In genomic region chr6:94464037-94464891, GRCm38 (mm10) we compare ENCODE assay signal across 8 mouse cellular contexts. TPM values are rescaled to one million over a fixed set of nuclear protein-coding genes. Genes with fewer than 3 reads are reported as not detected.
DNase-seq lines count a peak whose midpoint lies in the region; ATAC-seq lines count a peak whose summit lies in the region.

No protein-coding gene starts in this region.

- DNase-seq in WW6 (ENCODE audit: low read depth, low spot score), result peak; percentile 33
- DNase-seq in cerebellum, adult 8-10 months, result peak; percentile 63
- peak; percentile 54 for DNase-seq in layer of hippocampus, adult 9-11 months
- peak; percentile 75 for DNase-seq in lung, postnatal 10 days
- DNase-seq in right cerebral cortex, adult 2 months (ENCODE audit: low spot score in 2 of 2), result peak; percentile 69 to 70

- no peaks in the 10 kb centered on the region for H3K27me3 ChIP-seq in hindbrain, embryonic 13.5 days

- H3K36me3 ChIP-seq in hindbrain, embryonic 13.5 days, result no peaks in the 10 kb centered on the region

- ATAC-seq in frontal cortex, adult (ENCODE audit: low TSS enrichment), result peak; percentile 93
- peak; percentile 92 for ATAC-seq in hindbrain, embryonic 13.5 days (ENCODE audit: low FRiP score)
- no peak for ATAC-seq in inflammation-experienced regulatory T-cells, adult 6 months

- H3K4me2 ChIP-seq in hindbrain, embryonic 13.5 days, result peak overlapping the region; percentile 52

- peak overlapping the region; percentile 22 for H3K4me3 ChIP-seq in hindbrain, embryonic 13.5 days

- no peaks in the 10 kb centered on the region for H3K9me3 ChIP-seq in hindbrain, embryonic 13.5 days

- peaks cover 11% of the 10 kb centered on the region for H3K4me1 ChIP-seq in hindbrain, embryonic 13.5 days (replicated peaks)

- H3K9ac ChIP-seq in hindbrain, embryonic 13.5 days, result peak overlapping the region; percentile 49; the same call in 1 of the 2 replicates

- H3K27ac ChIP-seq in hindbrain, embryonic 13.5 days, result peak overlapping the region; percentile 60; the same call in 1 of the 2 replicates

- 11% methylated on average over 12 of the region's 12 CpGs for WGBS in hindbrain, embryonic 13.5 days

RNA-seq across cellular contexts. Expression of gene Slc25a26, which starts 35.9 kb away (rescaled TPM):
- 7.7 and 8.2 TPM in 2 replicates for polyA plus RNA-seq in hindbrain, embryonic 13.5 days (2015; fragmentation: Nextera tagmentation; extraction: Ambion mirVana)
- polyA plus RNA-seq in inflammation-experienced regulatory T-cells, adult 6 months (2017; shearing (Covaris generic)), result 1 to 10 TPM; 3.5 to 6.0 (median 4.4) TPM
